Mouse (Mus musculus) intestine, embryonic 14.5 days (tissue): ENCODE measurements around the gene Specc1. TPM values are rescaled to one million over a fixed set of nuclear protein-coding genes. Genes with fewer than 3 reads are reported as not detected.

ENCODE experiments used
- ATAC-seq: fragments of 200-750 bp; cut with Nextera tagmentation; replicated peaks from 2 replicates; pipeline ENCODE4 v1.8.0; 2017; ENCODE audit warnings: low read depth, moderate number of reproducible peaks, moderate TSS enrichment, moderate library complexity; ENCODE audit not compliant: low FRiP score, low TSS enrichment
- DNase-seq: peaks from one replicate; pipeline ENCODE4 v3.0.0-alpha.2; 2018; ENCODE audit warnings: low spot score
- H3K27ac ChIP-seq: fragments of 300-500 bp; sonication (generic); 2 replicates; pipeline ENCODE4 v1.5.1; 2014; ENCODE audit warnings: low read depth, mild to moderate bottlenecking, control low read depth
- H3K27me3 ChIP-seq: fragments of 300-500 bp; sonication (generic); replicated peaks from 2 replicates; pipeline ENCODE4 v1.6.1; 2014; ENCODE audit warnings: low read length, control low read depth; ENCODE audit not compliant: control insufficient read depth, insufficient read depth
- H3K36me3 ChIP-seq: fragments of 300-500 bp; sonication (generic); 2 replicates; pipeline ENCODE4 v1.6.1; 2014; ENCODE audit warnings: low read length, control low read depth; ENCODE audit not compliant: control insufficient read depth, insufficient read depth
- H3K4me1 ChIP-seq: fragments of 300-500 bp; sonication (generic); replicated peaks from 2 replicates; pipeline ENCODE4 v1.6.1; 2014; ENCODE audit warnings: low read length, control low read depth, mixed read lengths; ENCODE audit not compliant: control insufficient read depth, insufficient read depth
- H3K4me2 ChIP-seq: fragments of 300-500 bp; sonication (generic); 2 replicates; pipeline ENCODE4 v1.6.1; 2014; ENCODE audit warnings: low read length
- H3K4me3 ChIP-seq: fragments of 300-500 bp; sonication (generic); 2 replicates; pipeline ENCODE4 v1.5.1; 2014; ENCODE audit warnings: low read depth, low read length, control low read depth, mixed read lengths
- H3K9ac ChIP-seq: fragments of 300-500 bp; sonication (generic); 2 replicates; pipeline ENCODE4 v1.6.1; 2014; ENCODE audit warnings: mild to moderate bottlenecking, low read length
- H3K9me3 ChIP-seq: fragments of 300-500 bp; sonication (generic); 2 replicates; pipeline ENCODE4 v1.6.1; 2016; ENCODE audit warnings: low read length, control low read depth; ENCODE audit not compliant: control insufficient read depth
- WGBS: fragments of 180-500 bp; shearing (Covaris S2); extraction: QIAGEN DNeasy Blood & Tissue Kit; methylation state at CpG from one replicate; pipeline ENCODE4 v1.1.7; 2014; 5-methylcytosine and 5-hydroxymethylcytosine counted together
- polyA plus RNA-seq: library from polyadenylated mRNA; unstranded; fragments of >200 nt; fragmentation: Nextera tagmentation; extraction: Ambion mirVana; gene quantifications from 2 replicates; pipeline ENCODE4 v1.2.1, GENCODE M21; 2014

Specc1 gene
- polyA plus RNA-seq, 1 experiment from 2014 or later: 10.5 TPM

GRCm38 (mm10) chr11:62075551-62075950 is 119.0 kb downstream of the Specc1 start:
- no peaks in the 10 kb centered on the region for H3K27me3 ChIP-seq
- no peaks in the 10 kb centered on the region for H3K36me3 ChIP-seq
- 92% methylated on average over 5 of the region's 5 CpGs for WGBS
- no peaks in the 10 kb centered on the region for H3K4me1 ChIP-seq
- no peak overlapping the region for H3K4me3 ChIP-seq
- DNase-seq: no peak
- H3K9ac ChIP-seq: no peak overlapping the region
- no peak overlapping the region for H3K27ac ChIP-seq
- H3K9me3 ChIP-seq: no peaks in the 10 kb centered on the region
- no peak overlapping the region for H3K4me2 ChIP-seq
- ATAC-seq: no peak

DNA sequence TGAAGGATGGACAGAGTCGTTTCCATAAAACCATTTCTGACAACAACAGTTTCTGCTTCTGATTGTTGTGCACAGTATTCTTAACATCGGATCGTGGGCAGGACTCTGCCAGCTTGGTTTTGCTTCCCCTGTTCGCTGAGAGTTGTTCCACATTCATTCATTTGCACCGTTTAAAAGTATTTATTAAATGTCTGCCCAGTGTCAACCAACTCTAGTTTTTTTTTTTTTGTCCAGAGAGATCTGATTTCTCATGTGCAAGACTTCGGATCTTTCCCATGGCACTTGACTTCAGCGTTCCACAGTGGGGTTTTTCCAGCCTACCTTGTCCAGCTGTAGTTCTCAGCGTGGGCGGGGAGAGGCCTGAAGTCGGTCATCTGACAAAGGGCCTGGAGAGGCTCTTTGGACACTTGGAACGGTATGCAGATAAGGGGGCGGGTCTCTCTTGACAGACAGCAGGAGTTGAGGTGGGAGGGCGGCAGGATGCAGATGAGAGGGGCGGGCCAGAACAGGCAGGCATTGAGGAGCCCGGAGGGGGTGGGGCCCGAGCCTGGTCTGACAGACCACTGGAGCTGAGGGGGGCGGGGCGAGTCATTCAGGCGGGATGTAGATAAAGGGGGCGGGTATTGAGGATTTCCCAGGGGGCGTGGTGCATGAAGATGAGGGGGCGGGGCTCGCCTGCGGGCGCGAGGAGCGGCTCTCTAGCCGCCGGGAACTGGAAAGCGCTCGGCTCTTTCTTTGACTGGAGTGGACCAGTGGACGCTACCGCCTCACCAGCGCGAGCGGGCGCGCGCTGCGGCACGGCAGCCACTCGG is 120.0 kb downstream of the Specc1 start:
- ATAC-seq (peak; percentile 98), DNase-seq (peak; percentile 97)
- no peaks in the 10 kb centered on the region for H3K36me3 ChIP-seq
- 4% methylated on average over 41 of the region's 42 CpGs for WGBS
- peak overlapping the region; percentile 62 for H3K4me2 ChIP-seq
- peak overlapping the region; percentile 74 for H3K4me3 ChIP-seq
- no peaks in the 10 kb centered on the region for H3K9me3 ChIP-seq
- H3K9ac ChIP-seq: peak overlapping the region; percentile 85
- H3K27me3 ChIP-seq: no peaks in the 10 kb centered on the region
- no peaks in the 10 kb centered on the region for H3K4me1 ChIP-seq
- H3K27ac ChIP-seq: peak overlapping the region; percentile 94

- ATAC-seq (peak; percentile 79; the same call in 1 of the 2 replicates), DNase-seq (no peak)
These were observed 120.7 kb downstream of the Specc1 start for GRCm38 (mm10) chr11:62077157-62077865.

DNA sequence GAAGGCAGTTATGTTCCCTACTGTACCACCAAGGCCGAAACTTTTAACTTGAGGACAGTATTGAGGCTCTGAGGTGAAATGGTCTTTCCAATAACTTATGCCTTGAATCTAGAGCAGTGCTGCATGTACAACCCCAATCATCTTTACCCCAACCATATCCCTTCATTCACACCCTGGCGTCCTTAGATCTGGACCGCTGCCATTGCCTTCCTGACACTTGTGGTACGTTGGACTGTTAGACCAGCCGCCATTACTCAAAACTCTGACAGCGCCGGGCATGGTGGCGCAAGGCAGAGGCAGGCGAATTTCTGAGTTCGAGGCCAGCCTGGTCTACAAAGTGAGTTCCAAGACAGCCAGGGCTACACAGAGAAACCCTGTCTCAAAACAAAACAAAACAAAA is 121.8 kb downstream of the Specc1 start:
- WGBS: 91% methylated on average over 10 of the region's 10 CpGs
- ATAC-seq: no peak
- no peak overlapping the region for H3K4me3 ChIP-seq
- no peak overlapping the region for H3K27ac ChIP-seq
- no peaks in the 10 kb centered on the region for H3K9me3 ChIP-seq
- H3K27me3 ChIP-seq: no peaks in the 10 kb centered on the region
- H3K9ac ChIP-seq: no peak overlapping the region
- H3K4me2 ChIP-seq: no peak overlapping the region
- H3K36me3 ChIP-seq: no peaks in the 10 kb centered on the region
- no peak for DNase-seq
- no peaks in the 10 kb centered on the region for H3K4me1 ChIP-seq

More at GRCm38 (mm10) chr11:62077157-62077865, 120.7 kb downstream of the Specc1 start:
- Histone ChIP-seq H3K27me3 (no peaks in the 10 kb centered on the region), H3K4me3 (peak overlapping the region; percentile 74), H3K9me3 (no peaks in the 10 kb centered on the region), H3K4me1 (no peaks in the 10 kb centered on the region), H3K36me3 (no peaks in the 10 kb centered on the region), H3K27ac (peak overlapping the region; percentile 94), H3K9ac (peak overlapping the region; percentile 85), H3K4me2 (peak overlapping the region; percentile 62)
- WGBS: 2% methylated on average over 45 of the region's 51 CpGs

DNA sequence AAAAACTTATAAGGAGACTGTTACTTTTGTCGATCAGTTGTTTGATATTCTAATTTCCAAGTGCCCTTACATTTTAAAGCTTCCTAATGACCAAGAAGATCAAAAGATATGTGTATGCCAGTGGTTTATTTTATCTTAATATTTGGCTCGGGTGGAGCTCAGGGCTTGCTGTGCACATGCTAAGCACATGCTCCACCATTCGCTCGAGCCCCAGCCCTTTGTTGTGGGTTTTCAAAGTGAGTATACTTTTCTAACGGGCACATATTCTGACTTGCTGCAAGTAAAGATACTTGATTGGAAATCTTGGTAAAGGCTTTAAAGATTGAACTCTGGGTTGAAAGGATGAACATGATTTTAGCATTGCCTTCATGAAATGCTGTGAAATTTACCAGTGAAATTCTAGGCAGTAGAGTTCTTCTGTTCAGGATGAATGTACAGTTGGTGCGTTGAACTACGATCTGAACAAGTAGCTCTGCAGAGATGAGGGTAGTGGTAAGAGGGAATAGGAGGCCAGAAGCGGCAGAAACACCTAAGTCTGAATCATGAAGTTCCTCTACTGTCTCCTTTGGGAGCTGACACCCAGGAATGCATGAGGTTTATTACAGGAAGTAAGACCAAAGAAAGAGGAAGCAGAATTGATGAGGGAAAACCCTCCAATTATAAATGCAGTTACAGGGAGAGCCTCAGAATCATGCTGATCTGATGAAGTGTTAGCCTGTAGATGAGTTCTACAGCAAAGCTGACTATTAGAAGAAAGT is 122.7 kb downstream of the Specc1 start:
- DNase-seq: no peak
- Histone ChIP-seq H3K27ac (no peak overlapping the region), H3K4me1 (no peaks in the 10 kb centered on the region), H3K36me3 (no peaks in the 10 kb centered on the region), H3K4me2 (no peak overlapping the region), H3K27me3 (no peaks in the 10 kb centered on the region), H3K9ac (no peak overlapping the region), H3K9me3 (no peaks in the 10 kb centered on the region), H3K4me3 (no peak overlapping the region)
- WGBS: 85% methylated on average over 8 of the region's 8 CpGs
- ATAC-seq: no peak

- H3K4me2 ChIP-seq: no peak overlapping the region
- WGBS: 61% methylated on average over 2 of the region's 2 CpGs
- H3K4me1 ChIP-seq: no peaks in the 10 kb centered on the region
- H3K36me3 ChIP-seq: no peaks in the 10 kb centered on the region
- no peak overlapping the region for H3K9ac ChIP-seq
- ATAC-seq (no peak), DNase-seq (no peak)
- no peaks in the 10 kb centered on the region for H3K27me3 ChIP-seq
- no peaks in the 10 kb centered on the region for H3K9me3 ChIP-seq
- no peak overlapping the region for H3K27ac ChIP-seq
- no peak overlapping the region for H3K4me3 ChIP-seq
These were observed 123.9 kb downstream of the Specc1 start for GRCm38 (mm10) chr11:62080476-62080875.

DNA sequence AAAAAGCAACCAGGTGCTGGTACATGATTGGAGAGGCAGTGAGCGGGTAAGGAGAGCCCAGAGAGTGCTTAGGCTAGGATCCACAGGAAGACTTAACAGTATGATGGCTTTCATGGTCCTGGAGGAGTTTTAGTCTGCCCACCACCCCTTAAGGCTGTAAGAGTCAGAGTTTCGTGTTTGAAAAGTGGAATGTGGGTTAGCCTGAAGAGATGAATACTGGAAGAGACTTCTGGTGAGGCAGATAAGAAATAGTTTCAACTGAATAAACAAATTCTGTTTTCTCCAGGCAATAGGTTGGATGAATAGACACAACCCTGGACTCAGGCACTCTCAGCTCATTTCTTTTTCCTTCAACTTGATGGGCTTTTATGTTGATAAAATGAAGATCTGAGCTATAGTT is 130.1 kb downstream of the Specc1 start:
- Histone ChIP-seq H3K4me2 (no peak overlapping the region), H3K27me3 (no peaks in the 10 kb centered on the region), H3K27ac (peak overlapping the region; percentile 17; the same call in 1 of the 2 replicates), H3K9me3 (no peaks in the 10 kb centered on the region), H3K4me1 (peaks cover 5% of the 10 kb centered on the region), H3K36me3 (no peaks in the 10 kb centered on the region), H3K4me3 (no peak overlapping the region), H3K9ac (no peak overlapping the region)
- 81% methylated on average over 2 of the region's 2 CpGs for WGBS
- DNase-seq (no peak), ATAC-seq (no peak)

DNA sequence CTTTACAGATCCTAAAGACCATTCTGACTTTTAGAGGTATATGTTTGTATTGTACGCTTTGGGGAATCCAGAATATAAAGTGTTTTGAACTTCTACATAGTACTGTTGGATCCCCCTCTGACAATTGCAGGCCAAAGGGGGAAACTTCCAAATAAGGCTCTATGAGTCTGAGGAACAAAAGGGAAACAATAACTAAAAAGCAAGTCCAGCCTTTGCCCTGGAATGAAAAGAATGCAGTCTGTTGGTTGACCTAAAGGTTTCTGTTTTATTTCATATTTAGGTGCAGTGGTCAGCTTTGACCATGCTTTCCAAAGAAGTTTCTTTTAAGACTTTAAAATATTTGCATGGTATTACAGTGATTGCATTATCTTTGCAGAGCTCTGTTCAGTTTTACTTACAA is 130.5 kb downstream of the Specc1 start:
- 77% methylated on average over 1 of the region's 1 CpGs for WGBS
- DNase-seq: no peak
- Histone ChIP-seq H3K36me3 (no peaks in the 10 kb centered on the region), H3K27ac (peak overlapping the region; percentile 17; the same call in 1 of the 2 replicates), H3K9me3 (no peaks in the 10 kb centered on the region), H3K4me1 (peaks cover 5% of the 10 kb centered on the region), H3K9ac (no peak overlapping the region), H3K4me2 (no peak overlapping the region), H3K4me3 (no peak overlapping the region), H3K27me3 (no peaks in the 10 kb centered on the region)
- ATAC-seq: no peak
